Mouse (Mus musculus): Measurements from ENCODE around the gene Uba7. TPM values are rescaled to one million over a fixed set of nuclear protein-coding genes. Genes with fewer than 3 reads are reported as not detected.
"Not testable (repeated sequence)": the region's sequence is repeated elsewhere in the genome, so short reads cannot be mapped to it uniquely, and the experiment has no call there.

Uba7 gene
- total RNA-seq, 2 experiments from 2014 or later, result 2.3 to 3.1 TPM

DNA sequence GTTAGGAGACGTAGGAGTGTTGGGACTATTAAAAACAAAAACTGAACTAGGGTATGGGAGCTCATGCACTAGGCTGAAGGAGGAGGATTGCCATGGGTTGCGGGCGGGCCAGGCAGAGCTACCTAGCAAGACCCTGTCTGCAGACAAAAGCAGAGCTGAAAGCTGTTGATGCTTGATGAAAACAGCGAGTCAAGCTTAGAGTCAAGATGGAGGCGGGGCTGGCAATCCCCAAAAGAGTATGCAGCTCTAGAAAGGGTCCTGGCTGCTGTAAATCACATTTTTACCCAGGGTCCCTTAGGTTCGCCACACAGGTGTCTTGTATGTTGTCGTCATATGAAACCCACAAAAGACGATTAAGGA lies 28.2 kb downstream of the Uba7 start:
- no peak for DNase-seq
- Histone ChIP-seq H3K27ac (peak overlapping the region; percentile 99), H3K4me3 (peak overlapping the region; percentile 77)
- intact Hi-C loops (cut with DNase I), result loop anchor here (5.0 kb wide), 1 partner anchor 41 kb away; no protein-coding TSS in a partner anchor
- no peak for TF ChIP-seq CTCF (IDR thresholded peaks at IDR 0.05)

DNA sequence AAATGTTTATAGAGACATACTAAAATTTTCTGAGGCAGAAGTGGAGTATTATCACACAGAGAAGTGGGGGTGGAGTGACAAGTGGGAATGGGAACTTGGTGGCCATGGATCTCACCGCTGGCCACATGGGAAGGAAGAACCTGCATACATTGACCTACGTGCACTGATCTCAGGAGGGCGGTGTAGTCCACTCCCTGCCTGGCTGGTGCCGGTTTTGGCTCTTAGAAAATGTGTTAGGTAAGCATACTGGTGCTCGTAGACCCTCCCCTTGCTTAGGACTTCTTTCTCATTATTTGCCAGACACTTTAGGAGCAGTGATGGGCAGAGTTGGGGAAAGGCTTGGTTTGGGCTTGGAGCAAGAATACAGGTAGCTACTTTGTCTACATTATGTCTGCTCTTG lies 32.7 kb downstream of the Uba7 start:
- no peak overlapping the region for H3K4me3 ChIP-seq
- intact Hi-C loops (cut with DNase I), result no loop called here
- H3K27ac ChIP-seq, result no peak overlapping the region
- no peak for DNase-seq
- TF ChIP-seq CTCF (IDR thresholded peaks at IDR 0.05), result no peak

DNA sequence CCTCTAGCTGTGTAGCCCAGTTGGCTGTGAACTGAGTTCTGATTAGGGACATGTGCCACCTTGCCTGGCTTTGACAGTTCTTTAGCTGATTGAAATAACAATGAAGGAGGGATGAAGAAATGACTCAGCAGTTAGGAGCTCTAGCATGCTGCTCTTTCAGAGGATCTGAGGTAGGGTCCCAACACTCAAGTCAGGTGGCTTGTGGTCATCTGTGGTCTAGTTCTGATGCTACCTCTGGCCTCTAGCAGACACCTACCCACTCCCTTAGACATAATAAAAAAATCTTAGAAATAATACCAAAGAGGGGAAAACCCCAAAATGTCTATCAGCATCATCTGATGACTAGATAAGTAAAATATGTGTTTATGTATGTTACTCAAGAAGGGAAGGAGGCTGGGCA lies 35.1 kb downstream of the Uba7 start:
- no peak for DNase-seq
- Histone ChIP-seq H3K4me3 (no peak overlapping the region), H3K27ac (0 out of 2 replicates have a peak overlapping the region, but pooled peaks have one; percentile 31)
- intact Hi-C loops (cut with DNase I), result no loop called here
- no peak for TF ChIP-seq CTCF (IDR thresholded peaks at IDR 0.05)

DNA sequence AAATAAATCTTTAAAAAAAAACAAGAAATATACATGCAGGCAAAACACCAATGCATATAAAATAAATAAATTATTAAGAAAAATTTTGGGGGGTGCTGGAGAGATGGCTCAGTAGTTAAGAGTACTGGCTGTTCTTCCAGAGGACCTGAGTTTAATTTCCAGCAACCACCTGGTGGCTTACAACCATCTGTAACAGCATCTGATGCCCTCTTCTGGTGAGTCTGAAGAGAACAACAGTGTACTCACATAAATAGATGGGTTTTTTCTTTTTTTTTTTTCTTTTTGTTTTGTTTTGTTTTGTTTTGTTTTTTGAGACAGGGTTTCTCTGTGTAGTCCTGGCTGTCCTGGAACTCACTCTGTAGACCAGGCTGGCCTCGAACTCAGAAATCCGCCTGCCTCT lies 38.3 kb downstream of the Uba7 start:
- intact Hi-C loops (cut with DNase I); H3K27ac ChIP-seq; DNase-seq; H3K4me3 ChIP-seq: not testable (repeated sequence)
- TF ChIP-seq CTCF (IDR thresholded peaks at IDR 0.05), result peak; percentile 17; the same call in 1 of the 2 replicates

DNA sequence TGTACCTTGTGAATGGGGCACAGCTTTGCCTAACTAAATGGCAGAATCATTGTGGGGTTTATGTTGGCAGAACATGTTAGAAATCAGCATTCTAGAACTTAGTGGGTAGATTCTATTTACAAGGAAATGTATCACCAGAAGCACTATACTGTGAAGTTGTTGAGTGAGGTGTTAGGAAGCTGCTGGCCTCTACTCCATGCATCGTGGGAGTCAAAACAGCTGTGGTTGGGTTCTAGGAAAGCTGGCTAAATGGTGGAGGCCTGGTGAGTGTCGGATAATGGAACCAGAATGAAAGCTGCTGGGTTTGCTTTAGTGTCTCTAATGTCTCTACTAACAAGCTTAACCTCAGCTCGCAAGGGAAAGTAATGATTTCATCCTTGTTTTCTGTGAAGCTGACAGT lies 41.8 kb downstream of the Uba7 start:
- intact Hi-C loops (cut with DNase I), result no loop called here
- Histone ChIP-seq H3K27ac (peak overlapping the region; percentile 28; the same call in 1 of the 2 replicates), H3K4me3 (no peak overlapping the region)
- DNase-seq, result no peak
- TF ChIP-seq CTCF (IDR thresholded peaks at IDR 0.05), result no peak

DNA sequence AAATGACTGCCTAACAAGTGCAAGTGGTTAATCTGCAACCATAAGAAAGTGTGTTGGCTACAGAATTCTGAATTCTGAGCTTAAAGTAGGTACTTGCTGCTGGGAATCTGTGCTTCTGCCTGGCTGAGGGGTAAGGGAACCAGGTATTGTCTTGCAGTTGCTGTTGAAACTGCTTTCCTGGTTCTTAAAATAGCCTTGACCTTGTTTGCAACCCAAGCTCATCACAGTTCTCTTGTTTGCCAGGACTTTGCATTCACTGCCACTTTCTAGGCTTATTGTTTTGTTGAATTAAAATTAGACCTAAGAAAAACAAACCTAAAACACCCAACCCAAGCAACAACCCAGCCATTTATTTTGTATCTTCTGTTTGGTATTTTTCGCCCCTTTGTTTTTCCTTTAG lies 45.4 kb downstream of the Uba7 start:
- no peak for DNase-seq
- Histone ChIP-seq H3K4me3 (peak overlapping the region; percentile 42), H3K27ac (peak overlapping the region; percentile 86)
- no peak for TF ChIP-seq CTCF (IDR thresholded peaks at IDR 0.05)
- intact Hi-C loops (cut with DNase I), result no loop called here

DNA sequence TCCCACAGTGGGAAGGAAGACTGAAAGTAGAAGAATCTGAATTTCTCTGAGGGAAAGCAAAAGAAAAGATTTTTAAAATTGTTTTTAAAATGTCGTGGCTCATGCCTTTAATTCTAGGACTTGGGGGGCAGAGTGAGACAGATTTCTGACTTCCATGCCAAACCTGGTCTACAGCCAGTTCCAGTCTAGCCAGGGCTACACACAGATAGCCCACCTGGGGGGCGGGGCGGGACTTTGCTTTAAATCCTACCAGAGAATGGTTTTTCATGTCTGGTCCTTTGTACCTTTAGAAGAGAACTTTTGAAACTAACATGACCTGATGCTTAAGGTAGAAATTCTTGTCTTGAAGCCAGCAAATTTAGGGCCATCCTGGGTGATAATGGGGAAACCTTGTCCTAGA lies 47.9 kb downstream of the Uba7 start:
- intact Hi-C loops (cut with DNase I), result no loop called here
- Histone ChIP-seq H3K4me3 (no peak overlapping the region), H3K27ac (0 out of 2 replicates have a peak overlapping the region, but pooled peaks have one; percentile 4)
- DNase-seq, result no peak
- no peak for TF ChIP-seq CTCF (IDR thresholded peaks at IDR 0.05)

DNA sequence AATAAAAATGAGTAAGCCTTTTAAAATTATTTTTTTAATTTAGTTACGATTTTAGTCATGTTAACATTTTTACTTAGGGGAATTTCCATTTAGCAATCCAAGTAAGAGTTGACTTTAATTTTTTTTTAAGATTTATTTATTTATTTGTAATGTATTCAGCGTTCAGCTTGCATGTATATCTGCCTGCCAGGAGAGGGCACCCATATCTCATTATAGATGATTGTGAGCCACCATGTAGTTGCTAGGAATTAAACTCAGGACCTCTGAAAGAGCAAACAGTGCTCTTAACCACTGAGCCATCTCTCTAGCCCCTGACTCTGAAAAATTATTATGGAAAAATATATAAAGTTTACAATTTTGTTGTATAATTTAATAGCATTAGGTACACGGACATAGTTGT lies 51.3 kb downstream of the Uba7 start:
- Histone ChIP-seq H3K27ac (no peak overlapping the region), H3K4me3 (no peak overlapping the region)
- TF ChIP-seq CTCF (IDR thresholded peaks at IDR 0.05), result peak; percentile 25; the same call in 1 of the 2 replicates
- intact Hi-C loops (cut with DNase I), result no loop called here
- DNase-seq, result no peak

DNA sequence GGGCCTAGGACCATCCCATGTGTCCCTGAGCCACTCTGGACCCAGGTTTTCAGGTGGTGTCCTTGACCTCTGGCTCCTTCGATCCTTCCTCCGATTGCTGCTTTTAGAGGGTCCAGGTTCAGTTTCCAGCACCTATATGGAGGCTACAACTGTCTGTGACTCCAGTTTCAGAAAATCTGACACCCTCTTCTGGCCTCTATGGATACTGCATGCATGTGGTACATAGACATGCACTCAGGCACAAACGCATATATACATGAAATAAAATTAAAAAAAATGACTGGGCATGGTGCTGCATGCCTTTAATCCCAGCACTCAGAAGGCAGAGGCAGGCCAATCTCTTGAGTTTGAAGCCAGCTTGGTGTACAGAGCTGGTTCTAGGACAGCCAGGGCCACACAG lies 52.6 kb downstream of the Uba7 start:
- DNase-seq, result no peak
- no peak overlapping the region for H3K4me3 ChIP-seq
- H3K27ac ChIP-seq, result no peak overlapping the region
- intact Hi-C loops (cut with DNase I), result no loop called here
- TF ChIP-seq CTCF (IDR thresholded peaks at IDR 0.05), result 0 out of 2 replicates have a peak, but pooled peaks have one; percentile 7

DNA sequence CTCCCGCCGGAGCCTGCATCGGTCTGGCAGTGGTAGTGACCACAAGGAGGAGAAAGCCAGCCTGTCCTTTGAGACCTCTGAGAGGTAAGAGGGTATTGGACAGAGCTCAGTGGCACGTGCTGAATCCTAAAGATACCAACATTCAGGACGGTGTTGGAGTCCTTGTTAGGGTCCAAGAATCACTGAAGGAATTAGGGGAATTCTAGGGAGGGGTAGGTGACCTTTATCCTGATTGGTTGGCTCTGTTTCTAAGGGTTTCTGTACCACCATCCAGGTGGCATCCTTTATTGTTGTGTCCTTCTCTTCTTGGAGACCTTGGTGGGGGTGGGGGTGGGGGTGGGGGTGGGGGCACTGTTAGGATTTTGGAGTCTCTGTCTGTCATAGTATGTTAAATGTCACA lies 56.8 kb downstream of the Uba7 start:
- no peak for TF ChIP-seq CTCF (IDR thresholded peaks at IDR 0.05)
- intact Hi-C loops (cut with DNase I), result no loop called here
- Histone ChIP-seq H3K27ac (no peak overlapping the region), H3K4me3 (no peak overlapping the region)
- DNase-seq, result no peak

Other genes starting within 250 kb of the Uba7 start
- gene Rbm5, start 204.5 kb upstream of the Uba7 start, total RNA-seq (2021), result 10 to 100 TPM; 46.4 to 49.6 TPM
- gene Rbm6, start 102.3 kb upstream of the Uba7 start, total RNA-seq (2021), result 10 to 100 TPM; 22.0 to 22.7 TPM
- gene Mon1a, start 87.4 kb upstream of the Uba7 start, total RNA-seq (2021), result 10 to 100 TPM in 1 of 2 experiments, 1 to 10 TPM in 1; 9.6 to 11.3 TPM
- under 1 TPM; 0.54 to 0.81 TPM for gene Mst1r, start 68.6 kb upstream of the Uba7 start, total RNA-seq (2021)
- gene Actl11, start 47.0 kb upstream of the Uba7 start, total RNA-seq (2021), result not detected
- gene Camkv, start 39.8 kb upstream of the Uba7 start, total RNA-seq (2021), result under 1 TPM in 1 of 2 experiments, not detected in 1; 0.22 TPM
- gene Traip, start 25.4 kb upstream of the Uba7 start, total RNA-seq (2021), result under 1 TPM; 0.25 to 0.43 TPM
- not detected for gene Gm20661, start 7.6 kb downstream of the Uba7 start, total RNA-seq (2021)
- gene Inka1, start 10.4 kb downstream of the Uba7 start, total RNA-seq (2021), result 1 to 10 TPM; 1.1 to 3.2 TPM
- under 1 TPM in 1 of 2 experiments, not detected in 1; 0.42 TPM for gene Cdhr4, start 17.0 kb downstream of the Uba7 start, total RNA-seq (2021)
- not detected for gene Gm20662, start 20.8 kb downstream of the Uba7 start, total RNA-seq (2021)
- gene Ip6k1, start 27.0 kb downstream of the Uba7 start, total RNA-seq (2021), result 10 to 100 TPM; 26.2 to 30.5 TPM
- gene Gmppb, start 73.7 kb downstream of the Uba7 start, total RNA-seq (2021), result 1 to 10 TPM; 3.3 to 6.3 TPM
- 1 to 10 TPM; 1.5 to 3.1 TPM for gene Amigo3, start 77.7 kb downstream of the Uba7 start, total RNA-seq (2021)
- not detected for gene Mst1, start 104.9 kb downstream of the Uba7 start, total RNA-seq (2021)
- gene Rnf123, start 107.8 kb downstream of the Uba7 start, total RNA-seq (2021), result 100 to 1,000 TPM; 128 to 157 TPM
- gene Apeh, start 119.1 kb downstream of the Uba7 start, total RNA-seq (2021), result 10 to 100 TPM; 30.6 to 33.4 TPM
- gene Bsn, start 214.9 kb downstream of the Uba7 start, total RNA-seq (2021), result under 1 TPM in 1 of 2 experiments, not detected in 1; 0.03 TPM